Mouse (Mus musculus): ENCODE measurements around the gene Kcnq2.

DNA sequence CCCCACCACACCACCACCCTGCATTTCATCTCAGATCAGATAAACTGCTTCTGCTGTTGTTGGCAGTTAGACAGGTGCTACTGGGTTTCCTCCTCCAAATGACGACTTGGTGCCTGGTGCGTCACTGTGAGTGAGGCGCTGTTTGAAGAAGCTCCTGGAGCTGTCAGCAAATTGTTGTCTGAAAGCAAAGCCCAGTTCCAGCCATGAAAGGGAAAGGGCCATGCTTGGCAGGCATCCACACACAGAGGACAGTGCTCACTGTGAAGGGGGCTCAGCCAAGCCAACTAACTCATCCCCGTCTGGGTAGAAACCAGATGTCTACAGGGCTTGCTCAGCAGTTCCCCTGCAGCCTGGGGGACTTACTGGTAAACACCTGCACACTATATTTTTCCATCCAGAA lies 6.1 kb downstream of the Kcnq2 start:
- no peak for TF ChIP-seq CTCF (IDR thresholded peaks at IDR 0.05; ENCODE audit: extremely low read depth, insufficient read depth, insufficient read length, insufficient replicate concordance)
- TF ChIP-seq POLR2A (IDR thresholded peaks at IDR 0.05; ENCODE audit: low read depth, low read length), result no peak

Measured in spleen, adult 2 months (tissue).